Mouse (Mus musculus) regulatory T cell (primary cell): ENCODE measurements around the gene Actr3.

Experiments used
- in situ Hi-C: fragments of 300-600 bp; cut with MboI, MseI; formaldehyde crosslinking; loops from one replicate; pipeline ENCODE4 v1.15.1; 2025; ENCODE audit warnings: high pct_unique_total_duplicates

The Actr3 gene

GRCm38 (mm10) chr1:125435369-125436135, at the start of gene Actr3:
TSS of gene Actr3 (minus strand) at chr1:125435727.
- in situ Hi-C loops = no loop called here

- in situ Hi-C loops = no loop called here
Observed at GRCm38 (mm10) chr1:125482459-125483287, 47.1 kb upstream of the Actr3 start.

- in situ Hi-C loops = no loop called here
Observed at GRCm38 (mm10) chr1:125481842-125482241, 46.3 kb upstream of the Actr3 start.

GRCm38 (mm10) chr1:125478588-125478987, 43.1 kb upstream of the Actr3 start:
- in situ Hi-C loops = no loop called here

- in situ Hi-C loops = no loop called here
Observed at GRCm38 (mm10) chr1:125475961-125476682, 40.6 kb upstream of the Actr3 start.

GRCm38 (mm10) chr1:125473866-125474265, 38.3 kb upstream of the Actr3 start:
- in situ Hi-C loops = no loop called here

- in situ Hi-C loops = no loop called here
Observed at GRCm38 (mm10) chr1:125473126-125473666, 37.7 kb upstream of the Actr3 start.

- in situ Hi-C loops = no loop called here
Observed at GRCm38 (mm10) chr1:125470805-125471648, 35.5 kb upstream of the Actr3 start.

GRCm38 (mm10) chr1:125467936-125468335, 32.4 kb upstream of the Actr3 start:
- in situ Hi-C loops = no loop called here

GRCm38 (mm10) chr1:125466621-125467257, 31.2 kb upstream of the Actr3 start:
- in situ Hi-C loops = no loop called here

GRCm38 (mm10) chr1:125464011-125464410, 28.5 kb upstream of the Actr3 start:
- in situ Hi-C loops = no loop called here

- in situ Hi-C loops = no loop called here
Observed at GRCm38 (mm10) chr1:125463349-125463748, 27.8 kb upstream of the Actr3 start.

GRCm38 (mm10) chr1:125462917-125463316, 27.4 kb upstream of the Actr3 start:
- in situ Hi-C loops = no loop called here

- in situ Hi-C loops = no loop called here
Observed at GRCm38 (mm10) chr1:125458531-125458930, 23.0 kb upstream of the Actr3 start.

- in situ Hi-C loops = no loop called here
Observed at GRCm38 (mm10) chr1:125455128-125455527, 19.6 kb upstream of the Actr3 start.

GRCm38 (mm10) chr1:125450282-125451000, 14.9 kb upstream of the Actr3 start:
- in situ Hi-C loops = no loop called here

- in situ Hi-C loops = no loop called here
Observed at GRCm38 (mm10) chr1:125447926-125448325, 12.4 kb upstream of the Actr3 start.

GRCm38 (mm10) chr1:125441679-125442078, 6.2 kb upstream of the Actr3 start:
- in situ Hi-C loops = no loop called here

GRCm38 (mm10) chr1:125441251-125441650, 5.7 kb upstream of the Actr3 start:
- in situ Hi-C loops = no loop called here

- in situ Hi-C loops = no loop called here
Observed at GRCm38 (mm10) chr1:125439556-125439955, 4.0 kb upstream of the Actr3 start.
